Mouse (Mus musculus) hindbrain, embryonic 15.5 days (tissue): ENCODE data around the gene Saa2. TPM values are rescaled to one million over a fixed set of nuclear protein-coding genes. Genes with fewer than 3 reads are reported as not detected.

ENCODE experiments used
- ATAC-seq: fragments of 200-750 bp; cut with Nextera tagmentation; 2 replicates; pipeline ENCODE4 v1.8.0; 2017; ENCODE audit warnings: low read depth, moderate number of reproducible peaks, moderate TSS enrichment; ENCODE audit not compliant: low FRiP score
- H3K27ac ChIP-seq: fragments of 300-500 bp; sonication (generic); replicated peaks from 2 replicates; pipeline ENCODE4 v1.5.1; 2015; ENCODE audit warnings: mild to moderate bottlenecking, inconsistent platforms
- H3K27me3 ChIP-seq: fragments of 300-500 bp; sonication (generic); 2 replicates; pipeline ENCODE4 v1.6.1; 2015; ENCODE audit warnings: control low read depth, inconsistent platforms
- H3K36me3 ChIP-seq: fragments of 300-500 bp; sonication (generic); 2 replicates; pipeline ENCODE4 v1.6.1; 2015; ENCODE audit warnings: control low read depth, inconsistent platforms
- H3K4me1 ChIP-seq: fragments of 300-500 bp; sonication (generic); replicated peaks from 2 replicates; pipeline ENCODE4 v1.6.1; 2015; ENCODE audit warnings: control low read depth, inconsistent platforms
- H3K4me2 ChIP-seq: fragments of 300-500 bp; sonication (generic); 2 replicates; pipeline ENCODE4 v1.6.1; 2015; ENCODE audit warnings: moderate library complexity, mild to moderate bottlenecking, inconsistent platforms
- H3K4me3 ChIP-seq: fragments of 300-500 bp; sonication (generic); 2 replicates; pipeline ENCODE4 v1.5.1; 2015; ENCODE audit warnings: mild to moderate bottlenecking, inconsistent platforms
- H3K9ac ChIP-seq: fragments of 300-500 bp; sonication (generic); 2 replicates; pipeline ENCODE4 v1.6.1; 2015; ENCODE audit warnings: inconsistent platforms
- H3K9me3 ChIP-seq: fragments of 300-500 bp; sonication (generic); 2 replicates; pipeline ENCODE4 v1.6.1; 2016; ENCODE audit warnings: control low read depth, inconsistent platforms
- WGBS: fragments of 180-500 bp; shearing (Covaris S2); methylation state at CpG from one replicate; pipeline ENCODE4 v1.1.7; 2015; 5-methylcytosine and 5-hydroxymethylcytosine counted together
- polyA plus RNA-seq: library from polyadenylated mRNA; unstranded; fragments of >200 nt; fragmentation: Nextera tagmentation; extraction: Ambion mirVana; gene quantifications from 2 replicates; pipeline ENCODE4 v1.2.1, GENCODE M21; 2015

Saa2 gene
- polyA plus RNA-seq, 1 experiment from 2014 or later = 0.14 TPM

- H3K4me1 ChIP-seq = no peaks in the 10 kb centered on the region
- no peak overlapping the region for H3K9ac ChIP-seq
- ATAC-seq = no peak
- H3K27ac ChIP-seq = no peak overlapping the region
- peaks cover 82% of the 10 kb centered on the region for H3K36me3 ChIP-seq
- H3K4me3 ChIP-seq = no peak overlapping the region
- no peak overlapping the region for H3K4me2 ChIP-seq
- H3K27me3 ChIP-seq = no peaks in the 10 kb centered on the region
- H3K9me3 ChIP-seq = no peaks in the 10 kb centered on the region
Measured at GRCm38 (mm10) chr7:46767371-46767770, 15.8 kb downstream of the Saa2 start.

- WGBS = 96% methylated on average over 7 of the region's 7 CpGs
- no peak for ATAC-seq
Measured at GRCm38 (mm10) chr7:46768451-46768850, 16.9 kb downstream of the Saa2 start.

DNA sequence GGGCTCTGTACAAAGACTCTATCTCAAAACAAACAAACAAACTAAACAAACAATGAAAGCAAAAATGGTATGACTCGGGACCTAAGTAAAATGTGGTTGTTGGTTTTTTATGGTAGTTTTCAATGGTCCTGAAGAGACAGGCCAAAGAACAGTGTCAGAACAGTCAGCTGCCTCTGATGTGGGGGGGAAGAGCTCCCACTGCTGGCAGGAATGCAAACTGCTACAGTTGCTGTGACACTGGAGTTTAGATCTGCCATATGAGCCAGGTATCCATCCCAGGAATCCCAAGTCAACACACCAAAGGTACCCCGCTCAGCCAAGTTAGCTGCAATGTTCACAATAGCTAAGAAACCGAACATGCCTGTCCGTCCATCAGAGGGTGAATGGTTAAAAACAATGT is 19.1 kb downstream of the Saa2 start:
- no peaks in the 10 kb centered on the region for H3K27me3 ChIP-seq
- no peaks in the 10 kb centered on the region for H3K9me3 ChIP-seq
- H3K4me1 ChIP-seq = no peaks in the 10 kb centered on the region
- H3K36me3 ChIP-seq = peaks cover 83% of the 10 kb centered on the region
- H3K4me2 ChIP-seq = no peak overlapping the region
- WGBS = 76% methylated on average over 4 of the region's 4 CpGs
- no peak overlapping the region for H3K27ac ChIP-seq
- H3K9ac ChIP-seq = no peak overlapping the region
- no peak overlapping the region for H3K4me3 ChIP-seq
- ATAC-seq = no peak

More at GRCm38 (mm10) chr7:46768451-46768850, 16.9 kb downstream of the Saa2 start:
- no peaks in the 10 kb centered on the region for H3K4me1 ChIP-seq
- H3K27ac ChIP-seq = no peak overlapping the region
- no peak overlapping the region for H3K4me3 ChIP-seq
- H3K9me3 ChIP-seq = no peaks in the 10 kb centered on the region
- no peak overlapping the region for H3K4me2 ChIP-seq
- no peak overlapping the region for H3K9ac ChIP-seq
- peaks cover 80% of the 10 kb centered on the region for H3K36me3 ChIP-seq
- no peaks in the 10 kb centered on the region for H3K27me3 ChIP-seq

DNA sequence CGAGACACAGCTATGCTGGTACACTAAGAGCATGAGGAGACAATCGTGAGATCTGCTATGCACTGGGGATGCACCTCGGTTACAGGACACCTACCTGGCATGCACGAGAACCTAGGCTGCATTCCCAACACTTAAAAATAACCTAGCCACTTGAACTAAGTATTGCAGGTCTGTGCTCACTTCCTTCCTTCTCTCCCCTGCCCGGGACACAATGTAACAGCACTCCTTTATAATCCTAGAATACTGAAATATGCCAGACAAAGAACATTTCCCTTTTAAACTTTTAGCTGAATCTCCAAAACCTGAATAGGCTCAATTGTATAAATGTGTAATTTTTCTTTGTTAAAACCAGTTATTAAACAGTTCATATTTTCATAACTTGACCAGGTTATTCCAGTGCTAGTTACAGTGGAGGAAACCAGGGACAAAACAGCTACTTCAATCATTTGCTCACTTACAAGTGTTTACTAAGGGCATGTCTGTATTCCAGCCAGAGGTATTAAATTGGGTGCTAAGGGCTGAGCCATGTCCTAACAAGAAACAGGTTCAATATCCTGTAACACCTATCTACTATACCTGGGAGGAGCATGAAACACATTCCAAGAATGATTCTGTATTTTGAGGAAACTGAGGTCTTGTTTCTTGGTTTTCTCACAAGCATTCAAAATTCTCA is 37.7 kb downstream of the Saa2 start:
- H3K36me3 ChIP-seq = peaks cover 50% of the 10 kb centered on the region
- peaks cover 13% of the 10 kb centered on the region for H3K4me1 ChIP-seq
- H3K9me3 ChIP-seq = no peaks in the 10 kb centered on the region
- WGBS = 92% methylated on average over 5 of the region's 5 CpGs
- no peak overlapping the region for H3K4me2 ChIP-seq
- H3K9ac ChIP-seq = no peak overlapping the region
- no peak overlapping the region for H3K27ac ChIP-seq
- no peaks in the 10 kb centered on the region for H3K27me3 ChIP-seq
- no peak for ATAC-seq
- no peak overlapping the region for H3K4me3 ChIP-seq

DNA sequence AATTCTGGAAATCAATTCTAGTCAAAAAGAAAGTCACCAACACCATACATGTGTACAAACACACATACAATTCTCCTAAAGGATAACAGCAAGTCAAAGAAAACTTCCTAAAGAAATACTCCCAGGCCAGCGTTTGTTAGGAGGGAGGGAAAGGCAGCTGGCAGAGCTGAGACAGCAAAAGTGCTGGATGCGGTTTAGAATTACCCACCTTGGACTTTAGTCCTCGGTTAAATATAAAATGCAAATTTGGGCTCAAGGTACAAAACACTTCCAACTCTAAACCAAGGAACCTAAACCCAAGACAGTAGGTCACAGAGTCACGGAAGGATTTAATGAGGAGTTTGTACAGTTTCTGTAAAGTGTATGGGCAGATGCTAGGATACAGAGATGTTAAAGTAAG is 42.3 kb downstream of the Saa2 start:
- WGBS = 88% methylated on average over 4 of the region's 4 CpGs
- Histone ChIP-seq H3K4me3 (no peak overlapping the region), H3K9me3 (no peaks in the 10 kb centered on the region), H3K27me3 (no peaks in the 10 kb centered on the region), H3K36me3 (peaks cover 15% of the 10 kb centered on the region), H3K27ac (no peak overlapping the region), H3K4me2 (no peak overlapping the region), H3K9ac (no peak overlapping the region), H3K4me1 (peaks cover 36% of the 10 kb centered on the region)
- no peak for ATAC-seq

GRCm38 (mm10) chr7:46795287-46796205 is 44.0 kb downstream of the Saa2 start, which contains the start of the genes Hps5 and Gtf2h1:
TSS of gene Hps5 (minus strand) at chr7:46796064.
TSS of gene Gtf2h1 (plus strand) at chr7:46796103.
- Histone ChIP-seq H3K4me2 (peak within 1 kb of the TSS; percentile 98), H3K4me1 (peaks cover 36% of the 10 kb centered on the region), H3K36me3 (peaks cover 15% of the 10 kb centered on the region; the same call in 1 of the 2 replicates), H3K9ac (peak within 1 kb of the TSS; percentile 99), H3K27ac (peak within 1 kb of the TSS; percentile 87), H3K9me3 (no peaks in the 10 kb centered on the region), H3K27me3 (no peaks in the 10 kb centered on the region), H3K4me3 (peak within 1 kb of the TSS; percentile 100)
- under 1% methylated on average over 71 of the region's 75 CpGs for WGBS
- ATAC-seq = peak; percentile 97

DNA sequence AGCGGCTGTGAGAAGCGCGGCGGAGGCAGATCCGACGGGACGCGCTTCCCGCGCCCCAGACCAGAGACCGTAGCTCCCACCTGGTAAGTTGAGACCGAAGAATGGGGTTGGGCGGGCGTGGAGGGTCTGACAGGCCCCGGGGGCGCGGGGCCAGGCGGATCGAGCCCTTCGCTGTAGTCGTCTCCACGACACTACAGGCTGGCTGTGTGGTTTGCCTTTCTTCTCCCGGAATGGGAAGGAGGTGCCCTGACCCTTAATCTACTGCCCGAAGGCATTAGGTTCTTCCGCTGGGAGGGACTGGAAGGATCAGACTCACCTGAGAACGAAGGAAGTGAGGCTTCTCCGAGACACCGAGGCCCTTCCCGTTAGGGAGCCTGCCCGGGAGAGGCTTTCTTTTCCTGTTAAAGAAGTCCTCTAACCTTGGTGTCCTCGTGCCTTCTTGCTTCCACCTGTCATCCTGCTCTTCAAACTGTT is 44.7 kb downstream of the Saa2 start:
- ATAC-seq = peak; percentile 80
- peak overlapping the region; percentile 100 for H3K4me3 ChIP-seq
- peaks cover 16% of the 10 kb centered on the region; the same call in 1 of the 2 replicates for H3K36me3 ChIP-seq
- peaks cover 36% of the 10 kb centered on the region for H3K4me1 ChIP-seq
- no peaks in the 10 kb centered on the region for H3K27me3 ChIP-seq
- H3K9ac ChIP-seq = peak overlapping the region; percentile 99
- no peaks in the 10 kb centered on the region for H3K9me3 ChIP-seq
- peak overlapping the region; percentile 87 for H3K27ac ChIP-seq
- peak overlapping the region; percentile 98 for H3K4me2 ChIP-seq
- WGBS = under 1% methylated on average over 31 of the region's 31 CpGs

- Histone ChIP-seq H3K36me3 (peaks cover 20% of the 10 kb centered on the region; the same call in 1 of the 2 replicates), H3K27ac (no peak overlapping the region), H3K4me2 (peak overlapping the region; percentile 98), H3K4me1 (peaks cover 36% of the 10 kb centered on the region), H3K27me3 (no peaks in the 10 kb centered on the region), H3K4me3 (peak overlapping the region; percentile 100), H3K9me3 (no peaks in the 10 kb centered on the region), H3K9ac (peak overlapping the region; percentile 99)
- ATAC-seq = no peak
- 56% methylated on average over 6 of the region's 6 CpGs for WGBS
Measured at GRCm38 (mm10) chr7:46796779-46797178, 45.2 kb downstream of the Saa2 start.

Other genes starting within 250 kb of the Saa2 start
- gene Sergef, start 112.0 kb upstream of the Saa2 start, polyA plus RNA-seq = 42.1 and 43.8 TPM in 2 replicates
- gene Tph1, start 79.3 kb upstream of the Saa2 start, polyA plus RNA-seq = 0.39 and 0.46 TPM in 2 replicates
- gene Saal1, start 41.1 kb upstream of the Saa2 start, polyA plus RNA-seq = 16.1 and 16.8 TPM in 2 replicates
- gene Saa3, start 36.1 kb upstream of the Saa2 start, polyA plus RNA-seq = 0.26 and 0.43 TPM in 2 replicates
- gene Saa4, start 19.2 kb upstream of the Saa2 start, polyA plus RNA-seq = not detected in 2 replicates
- gene Saa1, start 8.8 kb upstream of the Saa2 start, polyA plus RNA-seq = not detected in 2 replicates
- gene Hps5, start 44.3 kb downstream of the Saa2 start, polyA plus RNA-seq = 13.2 and 14.4 TPM in 2 replicates
- 39.5 and 41.2 TPM in 2 replicates for gene Gtf2h1, start 44.3 kb downstream of the Saa2 start, polyA plus RNA-seq
- gene Ldha, start 89.7 kb downstream of the Saa2 start, polyA plus RNA-seq = 696 and 729 TPM in 2 replicates
- 0.30 and 0.34 TPM in 2 replicates for gene Ldhc, start 109.4 kb downstream of the Saa2 start, polyA plus RNA-seq
- 326 and 342 TPM in 2 replicates for gene Tsg101, start 168.2 kb downstream of the Saa2 start, polyA plus RNA-seq
- gene Uevld, start 206.7 kb downstream of the Saa2 start, polyA plus RNA-seq = 4.5 and 5.6 TPM in 2 replicates
- not detected in 2 replicates for gene Gm9999, start 231.8 kb downstream of the Saa2 start, polyA plus RNA-seq